Mouse (Mus musculus) G1E (cell line): ENCODE measurements around the gene Gtpbp3.

Experiments used
- CTCF ChIP-seq: IDR thresholded peaks from 2 replicates; pipeline ENCODE4 v1.5.1; 2012; ENCODE audit warnings: low read depth, low read length, inconsistent platforms, mixed read lengths
- GATA1 ChIP-seq: IDR thresholded peaks from 2 replicates; pipeline ENCODE4 v1.6.1; 2012; ENCODE audit warnings: borderline replicate concordance, low read length, inconsistent platforms, mixed read lengths
- POLR2AphosphoS5 ChIP-seq: IDR thresholded peaks from 2 replicates; pipeline ENCODE4 v1.6.1; 2012; ENCODE audit warnings: low read depth, low read length, inconsistent platforms; ENCODE audit not compliant: insufficient replicate concordance
- TAL1 ChIP-seq: conservative IDR thresholded peaks from 2 replicates; pipeline ENCODE4 v1.6.1; 2012; ENCODE audit warnings: low read depth, low read length, inconsistent platforms, mixed read lengths

- no peak for TF ChIP-seq CTCF
- TF ChIP-seq GATA1 = no peak
- no peak for TF ChIP-seq POLR2AphosphoS5
- TF ChIP-seq TAL1 = no peak
Measured at GRCm38 (mm10) chr8:71469411-71469810, 18.5 kb upstream of the Gtpbp3 start.
